Mouse (Mus musculus) limb, embryonic 11.5 days (tissue): Measurements from ENCODE around the gene Kcnip4. TPM values are rescaled to one million over a fixed set of nuclear protein-coding genes. Genes with fewer than 3 reads are reported as not detected.
A peak's percentile ranks its signal among the peaks of the same experiment; 100 is the strongest.

ENCODE experiments used
- ATAC-seq: fragments of 200-750 bp; cut with Nextera tagmentation; 2 replicates; pipeline ENCODE4 v1.8.0; 2017; ENCODE audit warnings: low read depth; ENCODE audit not compliant: insufficient number of reproducible peaks, low FRiP score, low TSS enrichment
- DNase-seq: peaks from one replicate; pipeline ENCODE4 v3.0.0-alpha.2; 2015; ENCODE audit warnings: low spot score
- H3K27ac ChIP-seq: fragments of 300-500 bp; sonication (generic); replicated peaks from 2 replicates; pipeline ENCODE4 v1.5.1; 2014; ENCODE audit warnings: low read depth, mild to moderate bottlenecking, low read length
- H3K27me3 ChIP-seq: fragments of 300-500 bp; sonication (generic); 2 replicates; pipeline ENCODE4 v1.6.1; 2014; ENCODE audit warnings: mild to moderate bottlenecking, low read length, mixed read lengths; ENCODE audit not compliant: control insufficient read depth, insufficient read depth
- H3K36me3 ChIP-seq: fragments of 300-500 bp; sonication (generic); 2 replicates; pipeline ENCODE4 v1.6.1; 2014; ENCODE audit warnings: mild to moderate bottlenecking, low read length, moderate library complexity, mixed read lengths; ENCODE audit not compliant: control insufficient read depth, insufficient read depth
- H3K4me1 ChIP-seq: fragments of 300-500 bp; sonication (generic); 2 replicates; pipeline ENCODE4 v1.6.1; 2014; ENCODE audit warnings: low read length, mixed read lengths; ENCODE audit not compliant: control insufficient read depth, insufficient read depth
- H3K4me2 ChIP-seq: fragments of 300-500 bp; sonication (generic); 2 replicates; pipeline ENCODE4 v1.6.1; 2014; ENCODE audit warnings: low read depth, mild to moderate bottlenecking, moderate library complexity; ENCODE audit not compliant: severe bottlenecking
- H3K4me3 ChIP-seq: fragments of 300-500 bp; sonication (generic); 2 replicates; pipeline ENCODE4 v1.5.1; 2014; ENCODE audit warnings: low read depth, low read length
- H3K9ac ChIP-seq: fragments of 300-500 bp; sonication (generic); 2 replicates; pipeline ENCODE4 v1.6.1; 2014; ENCODE audit warnings: mild to moderate bottlenecking, low read length
- H3K9me3 ChIP-seq: fragments of 300-500 bp; sonication (generic); 2 replicates; pipeline ENCODE4 v1.6.1; 2016; ENCODE audit warnings: low read length; ENCODE audit not compliant: control insufficient read depth
- WGBS: fragments of 180-500 bp; shearing (Covaris S2); extraction: QIAGEN DNeasy Blood & Tissue Kit; methylation state at CpG from one replicate; pipeline ENCODE4 v1.1.7; 2014; 5-methylcytosine and 5-hydroxymethylcytosine counted together
- polyA plus RNA-seq: library from polyadenylated mRNA; unstranded; fragments of >200 nt; fragmentation: Nextera tagmentation; extraction: Ambion mirVana; gene quantifications from 2 replicates; pipeline ENCODE4 v1.2.1, GENCODE M21; 2014

Gene Kcnip4
- polyA plus RNA-seq, 1 experiment from 2014 or later = 0.76 TPM

DNA sequence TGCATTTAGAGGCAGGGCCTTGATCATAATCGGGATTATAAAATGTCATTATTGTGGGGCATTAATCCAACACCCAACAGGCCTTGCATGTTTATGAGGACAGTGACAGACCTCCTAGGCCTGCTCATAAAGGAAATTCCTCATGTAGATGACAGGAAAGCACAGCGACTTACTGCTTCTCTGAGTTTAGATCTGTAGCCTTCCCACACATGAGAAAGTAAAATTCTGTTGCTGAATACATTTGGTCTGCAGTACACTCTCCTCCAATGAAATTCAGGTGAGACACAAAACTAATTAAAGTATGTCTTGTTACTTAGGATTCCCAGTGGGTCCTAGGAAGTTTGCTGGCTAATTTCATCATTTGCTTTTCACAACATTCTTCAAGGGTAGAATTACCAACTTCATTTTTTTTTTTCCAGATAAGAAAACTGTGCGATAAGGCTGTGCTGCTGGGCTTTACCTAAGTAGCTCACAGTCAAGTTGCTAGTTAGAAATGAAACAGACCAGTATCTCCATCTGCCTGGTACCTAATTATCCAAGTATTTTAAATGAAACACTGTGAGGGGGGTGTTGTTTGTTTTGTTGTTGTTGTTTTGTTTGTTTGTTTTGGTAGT is 1033.7 kb downstream of the Kcnip4 start:
- no peaks in the 10 kb centered on the region for H3K27me3 ChIP-seq
- H3K36me3 ChIP-seq = no peaks in the 10 kb centered on the region

DNA sequence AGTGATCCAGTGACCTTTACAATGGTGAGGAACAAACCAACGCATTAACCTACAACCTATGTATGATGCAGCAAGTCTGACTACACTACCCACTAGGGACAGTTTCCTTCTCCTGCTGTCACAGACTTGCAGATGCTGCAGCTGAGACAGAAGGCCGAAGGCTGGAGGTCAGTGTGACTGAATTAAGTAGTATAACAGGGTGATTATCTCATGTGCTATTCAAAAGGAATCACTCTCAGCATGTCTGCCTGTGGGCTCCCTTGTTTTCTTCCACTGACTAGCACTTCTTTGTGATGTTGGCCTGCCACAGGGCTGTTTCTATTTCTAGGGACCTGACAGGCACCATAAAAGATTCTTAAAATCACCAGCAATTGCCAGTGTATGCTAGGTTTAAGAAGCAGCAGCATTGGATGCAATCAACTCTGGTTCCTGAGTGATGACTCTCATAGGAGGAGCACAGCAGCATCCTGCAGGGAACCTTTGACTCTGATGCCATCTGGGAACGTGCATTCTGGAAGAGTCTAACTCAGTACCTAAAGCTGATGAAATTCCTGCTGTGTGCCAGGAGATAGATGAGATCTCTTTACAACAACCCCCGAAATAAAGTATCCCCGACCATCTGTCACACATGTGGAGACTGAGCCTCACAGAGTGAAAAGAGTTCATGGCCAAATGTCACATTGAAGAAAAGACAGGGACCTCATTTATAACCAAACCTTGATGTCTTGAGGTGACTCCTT is 1035.0 kb downstream of the Kcnip4 start:
- no peak overlapping the region for H3K4me3 ChIP-seq
- H3K27ac ChIP-seq = no peak overlapping the region
- no peaks in the 10 kb centered on the region for H3K4me1 ChIP-seq
- no peak overlapping the region for H3K4me2 ChIP-seq
- H3K36me3 ChIP-seq = no peaks in the 10 kb centered on the region
- ATAC-seq = no peak
- no peak overlapping the region for H3K9ac ChIP-seq
- WGBS = 58% methylated on average over 5 of the region's 5 CpGs
- H3K9me3 ChIP-seq = no peaks in the 10 kb centered on the region
- no peaks in the 10 kb centered on the region for H3K27me3 ChIP-seq
- no peak for DNase-seq

More for the DNA sequence above, 1033.7 kb downstream of the Kcnip4 start:
- no peak overlapping the region for H3K27ac ChIP-seq
- ATAC-seq = no peak
- H3K4me3 ChIP-seq = no peak overlapping the region
- DNase-seq = no peak
- no peaks in the 10 kb centered on the region for H3K4me1 ChIP-seq
- H3K9me3 ChIP-seq = no peaks in the 10 kb centered on the region
- WGBS = 88% methylated on average over 3 of the region's 3 CpGs
- no peak overlapping the region for H3K4me2 ChIP-seq
- no peak overlapping the region for H3K9ac ChIP-seq

DNA sequence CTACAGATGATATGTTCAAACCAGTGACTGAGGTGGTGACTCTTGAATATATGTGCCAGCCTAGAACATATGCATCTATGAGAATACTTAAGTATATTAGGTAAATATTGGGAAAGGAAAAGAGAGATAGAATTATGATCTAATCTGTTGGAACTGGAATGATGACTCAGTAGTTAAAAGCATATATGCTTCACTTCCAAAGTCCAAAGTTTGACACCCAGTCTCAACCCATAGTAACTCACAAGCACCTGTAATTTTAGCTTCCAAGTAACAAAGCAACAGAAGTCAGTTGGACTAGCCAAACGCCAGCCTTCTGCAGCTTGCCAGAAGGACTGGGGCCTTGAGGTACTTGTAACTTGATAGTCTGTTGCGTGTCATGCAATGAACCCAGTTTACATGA is 1041.6 kb downstream of the Kcnip4 start:
- Histone ChIP-seq H3K4me3 (no peak overlapping the region), H3K27ac (no peak overlapping the region), H3K9ac (no peak overlapping the region), H3K4me2 (no peak overlapping the region), H3K4me1 (no peaks in the 10 kb centered on the region), H3K9me3 (no peaks in the 10 kb centered on the region), H3K36me3 (no peaks in the 10 kb centered on the region), H3K27me3 (no peaks in the 10 kb centered on the region)
- no peak for ATAC-seq
- no peak for DNase-seq
- WGBS = 80% methylated on average over 2 of the region's 2 CpGs

DNA sequence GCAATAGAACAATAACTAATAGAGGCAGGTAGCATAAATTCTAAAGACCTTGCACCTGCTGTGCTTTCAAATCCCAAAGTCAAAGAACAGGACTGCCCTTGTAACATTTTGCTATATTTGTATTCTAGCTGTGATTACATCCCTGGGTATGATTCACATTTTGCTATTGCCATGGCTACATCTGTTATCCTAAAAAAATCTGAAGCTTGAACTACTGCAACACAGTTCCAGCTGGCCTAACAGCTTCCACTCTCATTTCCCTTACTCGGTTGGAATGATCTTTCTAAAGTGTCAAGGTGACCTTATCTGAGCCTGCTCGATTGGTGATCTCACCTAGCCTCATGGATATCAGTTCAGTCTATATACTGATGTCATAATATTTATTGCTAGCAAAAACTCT is 1064.5 kb downstream of the Kcnip4 start:
- ATAC-seq = no peak
- no peaks in the 10 kb centered on the region for H3K36me3 ChIP-seq
- WGBS = 76% methylated on average over 2 of the region's 2 CpGs

DNA sequence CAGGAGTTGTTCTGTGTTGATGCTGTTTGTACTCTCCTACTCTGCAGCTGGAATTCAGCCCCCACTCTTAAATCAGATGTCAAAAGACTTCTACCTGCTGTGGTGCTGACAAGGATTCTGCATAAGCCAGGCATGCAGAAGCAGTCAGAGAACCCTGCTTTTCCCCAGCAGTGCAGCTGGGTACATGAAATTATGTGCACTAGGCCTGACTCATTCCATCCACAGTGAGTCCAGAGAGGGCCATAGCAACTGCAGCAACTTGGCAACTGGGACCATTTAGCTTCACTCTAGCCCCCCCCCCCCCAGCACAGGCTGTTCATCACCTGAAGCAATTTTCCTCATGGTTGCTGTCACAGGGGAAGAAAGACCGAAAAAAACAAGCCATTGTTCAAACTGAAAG is 1075.8 kb downstream of the Kcnip4 start:
- Histone ChIP-seq H3K9me3 (no peaks in the 10 kb centered on the region), H3K36me3 (no peaks in the 10 kb centered on the region), H3K4me2 (no peak overlapping the region), H3K4me3 (no peak overlapping the region), H3K27ac (no peak overlapping the region), H3K27me3 (no peaks in the 10 kb centered on the region), H3K4me1 (no peaks in the 10 kb centered on the region), H3K9ac (no peak overlapping the region)
- WGBS = 83% methylated on average over 1 of the region's 1 CpGs
- DNase-seq (no peak), ATAC-seq (no peak)

More for the DNA sequence above, 1064.5 kb downstream of the Kcnip4 start:
- Histone ChIP-seq H3K9me3 (no peaks in the 10 kb centered on the region), H3K4me3 (no peak overlapping the region), H3K27me3 (no peaks in the 10 kb centered on the region), H3K9ac (no peak overlapping the region), H3K4me1 (no peaks in the 10 kb centered on the region), H3K4me2 (no peak overlapping the region), H3K27ac (no peak overlapping the region)
- no peak for DNase-seq

DNA sequence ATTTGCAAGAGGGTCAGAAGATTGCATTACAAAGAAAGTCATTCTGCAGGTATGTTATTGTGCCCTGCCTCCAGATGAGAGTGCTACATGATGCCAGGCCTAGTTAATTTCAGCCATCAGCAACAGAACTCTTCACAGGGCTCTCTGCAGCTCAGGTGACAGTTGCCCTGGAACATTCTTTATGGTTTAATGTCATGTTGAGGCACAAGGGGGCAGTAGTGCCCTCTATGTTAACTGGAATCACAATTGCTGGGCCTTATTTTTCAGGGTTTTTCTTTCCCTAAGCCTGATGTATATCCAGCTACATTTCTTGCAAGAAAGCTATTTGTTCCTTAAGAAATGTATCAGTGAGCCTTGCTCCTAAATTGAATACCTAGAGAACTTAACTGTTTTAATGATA is 1094.2 kb downstream of the Kcnip4 start:
- H3K9ac ChIP-seq = no peak overlapping the region
- no peak overlapping the region for H3K27ac ChIP-seq
- H3K4me2 ChIP-seq = no peak overlapping the region
- no peaks in the 10 kb centered on the region for H3K4me1 ChIP-seq
- H3K9me3 ChIP-seq = no peaks in the 10 kb centered on the region
- H3K36me3 ChIP-seq = no peaks in the 10 kb centered on the region
- ATAC-seq = no peak
- peak; percentile 68 for DNase-seq
- no peaks in the 10 kb centered on the region for H3K27me3 ChIP-seq
- H3K4me3 ChIP-seq = no peak overlapping the region

DNA sequence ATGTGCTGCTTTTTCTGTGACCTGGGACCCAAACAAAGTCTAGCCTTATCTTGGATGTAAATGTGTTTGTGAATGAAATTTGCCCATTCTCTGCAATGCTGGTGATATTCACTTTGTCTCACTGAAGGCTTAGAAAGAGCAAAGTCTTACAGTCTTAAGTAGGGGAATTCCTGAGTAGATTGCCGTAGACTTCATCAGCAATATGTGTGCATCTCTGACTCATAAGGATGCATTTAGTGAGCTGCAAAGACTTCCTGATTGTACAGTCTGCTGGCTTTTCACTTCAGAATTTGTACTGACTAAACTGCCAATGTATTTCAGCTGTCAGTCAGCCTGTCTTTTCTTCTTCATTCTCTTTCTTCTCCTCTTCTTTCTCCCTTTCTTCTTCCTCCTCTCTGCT is 1102.8 kb downstream of the Kcnip4 start:
- Histone ChIP-seq H3K9me3 (no peaks in the 10 kb centered on the region), H3K27me3 (no peaks in the 10 kb centered on the region), H3K36me3 (no peaks in the 10 kb centered on the region), H3K27ac (no peak overlapping the region), H3K9ac (no peak overlapping the region), H3K4me2 (no peak overlapping the region), H3K4me1 (no peaks in the 10 kb centered on the region), H3K4me3 (no peak overlapping the region)
- ATAC-seq (no peak), DNase-seq (no peak)
- WGBS = 97% methylated on average over 1 of the region's 1 CpGs

DNA sequence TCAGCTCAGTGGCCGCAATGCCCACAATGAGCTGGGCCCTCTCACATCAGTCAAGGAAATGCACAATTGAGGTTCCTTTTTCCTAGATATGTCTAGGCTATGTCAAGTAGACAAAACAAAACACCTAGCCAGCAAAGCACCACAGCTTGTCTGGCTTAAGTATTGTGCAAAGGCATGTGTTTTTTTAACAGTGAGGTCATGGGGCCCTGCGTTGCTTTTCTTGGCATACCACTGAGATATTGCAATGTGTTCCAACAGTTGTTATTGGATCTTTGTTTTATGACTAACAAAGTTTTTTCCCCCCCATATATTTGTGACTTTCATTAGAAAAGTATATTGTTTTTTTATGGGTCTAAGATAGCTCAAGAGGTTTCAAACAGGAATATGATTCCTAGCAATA is 1105.0 kb downstream of the Kcnip4 start:
- no peaks in the 10 kb centered on the region for H3K9me3 ChIP-seq
- no peak overlapping the region for H3K27ac ChIP-seq
- no peaks in the 10 kb centered on the region for H3K4me1 ChIP-seq
- ATAC-seq = no peak
- H3K4me3 ChIP-seq = no peak overlapping the region
- no peak for DNase-seq
- H3K9ac ChIP-seq = no peak overlapping the region
- WGBS = 95% methylated on average over 2 of the region's 2 CpGs
- no peak overlapping the region for H3K4me2 ChIP-seq
- no peaks in the 10 kb centered on the region for H3K27me3 ChIP-seq
- H3K36me3 ChIP-seq = no peaks in the 10 kb centered on the region
